Mouse (Mus musculus) frontal cortex, postnatal 14 days (tissue): ENCODE data around the gene Abcd1.

Experiments used
- DNase-seq, 2 experiments: peaks; one replicate each; pipeline ENCODE4 v3.0.0; 2022; ENCODE audit warnings: low spot score in 2 of 2

Abcd1 gene

GRCm38 (mm10) chrX:73716109-73716661 lies at the start of gene Abcd1, which contains the start of gene Bcap31:
Abcd1 (plus strand) TSS chrX:73716597.
Bcap31 (minus strand) TSS chrX:73716175.
- DNase-seq = peak; percentile 84 to 90

GRCm38 (mm10) chrX:73672031-73672431 lies 44.4 kb upstream of the Abcd1 start:
- DNase-seq = no peak

- DNase-seq = peak in 1 of 2 experiments; percentile 48
Observed at GRCm38 (mm10) chrX:73672879-73673618, 43.3 kb upstream of the Abcd1 start, which contains the start of gene Slc6a8. Slc6a8 (plus strand) TSS chrX:73673150.

- no peak for DNase-seq
Observed at GRCm38 (mm10) chrX:73673619-73673967, 42.8 kb upstream of the Abcd1 start.

GRCm38 (mm10) chrX:73673968-73674661 lies 42.3 kb upstream of the Abcd1 start:
- DNase-seq = no peak

- no peak for DNase-seq
Observed at GRCm38 (mm10) chrX:73675231-73675630, 41.2 kb upstream of the Abcd1 start.

- no peak for DNase-seq
Observed at GRCm38 (mm10) chrX:73676668-73677067, 39.7 kb upstream of the Abcd1 start.

- no peak for DNase-seq
Observed at GRCm38 (mm10) chrX:73684156-73684555, 32.2 kb upstream of the Abcd1 start.

GRCm38 (mm10) chrX:73684978-73685377 lies 31.4 kb upstream of the Abcd1 start:
- no peak for DNase-seq

GRCm38 (mm10) chrX:73685629-73686028 lies 30.8 kb upstream of the Abcd1 start:
- no peak for DNase-seq

GRCm38 (mm10) chrX:73690917-73691629 lies 25.3 kb upstream of the Abcd1 start:
- peak in 1 of 2 experiments; percentile 32 for DNase-seq

GRCm38 (mm10) chrX:73700472-73700871 lies 15.9 kb upstream of the Abcd1 start:
- no peak for DNase-seq

GRCm38 (mm10) chrX:73715476-73716108 lies 805 bp upstream of the Abcd1 start:
- DNase-seq = no peak

- peak in 1 of 2 experiments; percentile 5 for DNase-seq
Observed at GRCm38 (mm10) chrX:73716709-73717545, 530 bp downstream of the Abcd1 start.

- DNase-seq = no peak
Observed at GRCm38 (mm10) chrX:73717667-73718066, 1.3 kb downstream of the Abcd1 start.

- no peak for DNase-seq
Observed at GRCm38 (mm10) chrX:73718271-73718670, 1.9 kb downstream of the Abcd1 start.

- no peak for DNase-seq
Observed at GRCm38 (mm10) chrX:73718686-73719362, 2.4 kb downstream of the Abcd1 start.

GRCm38 (mm10) chrX:73730908-73731307 lies 14.5 kb downstream of the Abcd1 start:
- DNase-seq = no peak

- no peak for DNase-seq
Observed at GRCm38 (mm10) chrX:73738155-73738554, 21.8 kb downstream of the Abcd1 start.

- no peak for DNase-seq
Observed at GRCm38 (mm10) chrX:73739151-73739550, 22.8 kb downstream of the Abcd1 start.
